Mouse (Mus musculus) frontal cortex, postnatal 14 days (tissue): ENCODE results near the gene Gja5.
"Not testable (repeated sequence)": the region's sequence is repeated elsewhere in the genome, so short reads cannot be mapped to it uniquely, and the experiment has no call there.

Source experiments
- DNase-seq, 2 experiments: peaks; one replicate each; pipeline ENCODE4 v3.0.0; 2022; ENCODE audit warnings: low spot score in 2 of 2

The Gja5 gene

GRCm38 (mm10) chr3:97037119-97037518, 132.6 kb downstream of the Gja5 start:
- no peak for DNase-seq

- DNase-seq: no peak
Measured at GRCm38 (mm10) chr3:97039721-97040120, 135.2 kb downstream of the Gja5 start.

GRCm38 (mm10) chr3:97044188-97044587, 139.7 kb downstream of the Gja5 start:
- no peak for DNase-seq

GRCm38 (mm10) chr3:97047757-97048156, 143.3 kb downstream of the Gja5 start:
- no peak for DNase-seq

DNA sequence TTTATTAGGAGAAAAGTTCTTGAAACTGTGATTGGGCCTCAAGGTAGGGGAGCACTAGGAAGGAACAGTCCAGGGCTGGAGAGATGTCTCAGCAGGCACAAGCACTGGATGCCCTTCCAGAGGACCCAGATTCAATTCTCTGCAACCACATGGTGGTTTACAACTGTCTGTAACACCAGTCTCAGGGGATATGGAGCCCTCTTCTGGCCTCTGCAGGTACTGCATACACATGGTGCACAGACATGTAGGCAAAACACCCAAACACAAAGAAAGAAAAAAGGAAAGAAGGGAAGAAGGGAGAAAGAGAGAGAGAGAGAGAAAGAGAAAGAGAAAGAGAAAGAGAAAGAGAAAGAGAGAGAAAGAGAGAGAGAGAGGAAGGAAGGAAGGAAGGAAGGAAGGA, 143.9 kb downstream of the Gja5 start:
- DNase-seq: no peak

- no peak for DNase-seq
Measured at GRCm38 (mm10) chr3:97051264-97051744, 146.8 kb downstream of the Gja5 start.

GRCm38 (mm10) chr3:97052069-97052799, 147.7 kb downstream of the Gja5 start:
- no peak for DNase-seq

GRCm38 (mm10) chr3:97058704-97059103, 154.2 kb downstream of the Gja5 start:
- no peak for DNase-seq

GRCm38 (mm10) chr3:97060119-97060518, 155.6 kb downstream of the Gja5 start:
- no peak for DNase-seq

- DNase-seq: no peak
Measured at GRCm38 (mm10) chr3:97062814-97063213, 158.3 kb downstream of the Gja5 start.

DNA sequence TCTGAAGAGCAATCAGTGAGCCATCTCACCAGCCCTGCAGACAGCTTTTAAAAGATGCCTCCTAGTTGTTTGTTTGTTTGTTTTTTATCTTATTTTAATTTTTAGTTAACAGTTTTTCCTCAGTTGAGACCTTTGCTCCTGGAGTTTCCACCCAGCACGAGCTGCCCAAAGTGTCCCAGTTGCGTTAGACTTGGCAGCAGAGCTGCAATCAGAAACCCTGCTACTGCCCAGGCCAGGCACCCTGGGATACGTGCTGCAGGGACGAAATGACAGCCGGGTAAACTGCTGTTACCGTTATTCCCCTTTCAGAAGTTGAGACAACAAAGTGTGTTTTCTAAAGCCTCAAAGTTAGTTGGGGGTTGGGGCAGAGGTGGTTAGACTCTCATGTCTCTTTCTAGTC, 159.6 kb downstream of the Gja5 start:
- DNase-seq: no peak

DNA sequence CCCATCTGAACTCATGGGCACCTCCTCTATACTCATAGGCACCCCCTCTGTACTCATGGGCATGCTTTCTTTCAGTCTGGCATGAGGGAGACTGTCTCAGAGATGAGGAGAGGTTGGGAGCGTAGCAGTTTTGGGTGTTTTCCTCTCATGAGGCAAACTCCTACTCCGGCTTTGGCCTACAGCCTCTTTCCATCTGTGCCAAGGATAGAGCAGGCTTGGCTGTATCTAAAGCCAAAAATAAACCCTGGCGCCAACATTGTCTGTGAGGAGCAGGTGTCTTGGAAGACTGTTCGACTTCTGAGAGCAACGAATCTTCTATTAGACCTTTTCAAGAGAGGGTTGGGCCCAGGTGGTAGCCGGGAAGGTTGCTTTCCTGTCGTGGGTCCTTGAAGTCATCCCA, 165.1 kb downstream of the Gja5 start:
- DNase-seq: not testable (repeated sequence)

DNA sequence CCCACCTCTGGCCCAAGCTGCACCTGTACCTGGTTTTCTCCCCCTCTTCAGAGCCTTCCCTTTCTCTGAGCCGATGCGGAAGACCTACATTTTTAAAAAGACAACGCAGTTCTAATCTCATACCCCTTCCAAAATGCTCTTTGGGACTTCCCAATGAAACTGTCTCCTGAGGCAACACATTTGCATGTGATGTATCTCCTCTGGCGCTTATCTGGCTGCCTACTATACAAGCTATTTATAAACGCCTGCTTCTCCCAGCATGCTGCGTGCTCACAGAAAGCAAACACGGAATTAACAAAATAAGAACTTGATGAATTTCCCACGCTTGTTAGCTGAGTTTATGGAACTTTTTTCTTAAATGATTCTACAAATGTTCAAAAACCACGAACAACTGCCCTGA, 167.4 kb downstream of the Gja5 start:
- DNase-seq: not testable (repeated sequence)

DNA sequence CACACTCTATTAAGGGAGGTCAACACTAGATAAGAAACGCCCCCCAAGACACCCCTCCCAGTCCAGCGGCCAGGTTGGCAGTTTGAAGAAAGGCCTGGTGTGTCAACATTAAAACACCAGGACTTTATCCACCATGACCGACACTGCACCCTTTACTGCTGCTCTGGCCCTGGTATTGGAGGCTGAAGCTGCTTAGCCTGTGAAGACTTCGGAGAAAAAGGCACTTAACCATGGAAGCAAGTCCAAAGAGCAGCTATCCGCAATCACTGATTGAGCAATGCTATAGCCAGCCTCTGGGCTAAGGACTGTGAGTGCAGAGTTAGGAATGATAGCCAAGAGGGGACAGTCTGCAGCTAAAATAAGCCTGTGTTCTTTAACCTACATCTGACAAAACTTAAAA, 167.9 kb downstream of the Gja5 start:
- not testable (repeated sequence) for DNase-seq

- DNase-seq: not testable (repeated sequence)
Measured at GRCm38 (mm10) chr3:97075744-97076350, 171.4 kb downstream of the Gja5 start.

DNA sequence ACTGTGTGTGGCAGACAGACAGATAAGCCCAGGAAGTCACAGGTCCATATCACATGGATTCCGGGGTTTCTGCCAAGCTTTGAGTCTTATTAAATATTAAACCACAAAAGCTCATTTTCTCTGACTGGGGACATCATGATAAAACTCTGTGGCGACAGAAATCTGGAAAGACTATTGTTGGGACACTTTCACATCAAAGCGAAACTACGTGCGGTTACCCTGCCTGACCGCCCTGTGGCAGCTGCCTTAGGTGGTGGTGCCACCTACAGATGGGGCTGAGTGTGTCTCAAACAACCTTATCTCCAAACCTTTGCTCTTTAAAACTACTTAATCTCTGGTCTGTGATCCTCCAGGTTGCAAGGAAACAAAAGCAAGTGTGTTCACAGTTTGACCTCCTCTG, 171.9 kb downstream of the Gja5 start:
- DNase-seq: no peak

DNA sequence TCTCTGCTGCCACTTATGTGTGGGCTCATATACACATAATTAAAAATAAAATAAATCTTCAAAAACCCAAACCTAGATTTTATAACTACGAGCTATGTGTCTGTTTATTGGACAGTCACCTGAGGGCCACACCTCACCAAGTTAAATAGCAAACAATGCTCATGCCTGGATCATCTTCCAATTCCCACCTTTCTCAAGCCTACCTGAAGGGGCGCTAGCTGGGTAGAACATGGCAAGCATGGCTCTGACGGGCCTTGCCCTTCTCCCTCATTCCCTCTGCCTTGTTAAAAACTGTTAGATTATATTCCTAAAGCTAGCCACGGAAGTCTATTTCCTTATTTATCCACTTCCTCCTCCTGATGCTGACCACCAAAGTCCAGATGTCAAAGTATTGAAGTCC, 173.9 kb downstream of the Gja5 start:
- DNase-seq: no peak

- no peak for DNase-seq
Measured at GRCm38 (mm10) chr3:97082156-97082555, 177.7 kb downstream of the Gja5 start.

GRCm38 (mm10) chr3:97087326-97087725, 182.8 kb downstream of the Gja5 start:
- no peak for DNase-seq

DNA sequence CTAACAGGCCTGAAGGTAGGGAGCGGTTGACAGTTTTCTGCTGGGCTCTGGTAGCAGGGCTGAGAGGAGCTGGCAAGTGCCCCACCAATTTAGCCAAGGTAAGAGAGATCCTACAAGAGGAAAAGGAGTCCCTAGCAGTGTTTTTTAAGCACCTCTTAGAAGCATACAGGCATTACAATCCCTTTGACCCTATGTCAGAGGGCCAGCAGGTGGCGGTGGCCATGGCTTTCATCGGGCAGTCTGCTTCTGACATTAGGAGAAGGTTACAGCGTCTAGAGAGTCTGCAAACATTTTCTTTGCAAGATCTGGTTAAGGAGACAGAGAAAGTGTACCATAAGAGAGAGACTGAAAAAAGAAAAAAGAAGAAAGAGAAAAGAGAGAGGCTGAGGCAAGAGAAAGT, 183.8 kb downstream of the Gja5 start:
- not testable (repeated sequence) for DNase-seq

- DNase-seq: not testable (repeated sequence)
Measured at GRCm38 (mm10) chr3:97091971-97092370, 187.5 kb downstream of the Gja5 start.

DNA sequence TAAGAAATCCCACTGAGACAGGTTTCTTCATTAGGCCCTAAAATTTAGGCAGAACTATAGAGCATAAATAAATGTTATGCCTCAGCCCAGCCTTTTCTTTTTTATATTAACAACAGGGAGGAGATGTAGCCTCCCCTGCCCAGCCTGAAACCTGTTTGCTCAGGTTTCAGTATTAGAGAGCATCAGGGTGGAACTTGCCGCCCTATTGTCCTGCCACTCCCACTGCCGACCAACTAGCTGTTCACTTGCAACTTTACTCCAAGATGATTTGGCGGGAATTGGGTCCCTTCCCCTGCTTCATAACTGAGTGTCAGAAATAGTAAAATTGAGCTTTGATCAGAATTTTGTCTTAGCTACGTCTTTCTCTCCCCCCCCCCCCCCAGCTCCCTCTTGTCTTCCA, 192.2 kb downstream of the Gja5 start:
- DNase-seq: not testable (repeated sequence)
